Mouse (Mus musculus) kidney, postnatal 0 days (tissue): Measurements from ENCODE around the gene Nav3. TPM values are rescaled to one million over a fixed set of nuclear protein-coding genes. Genes with fewer than 3 reads are reported as not detected.

Source experiments
- ATAC-seq: fragments of 200-750 bp; cut with Nextera tagmentation; replicated peaks from 2 replicates; pipeline ENCODE4 v1.8.0; 2017; ENCODE audit warnings: low read depth, moderate number of reproducible peaks, moderate TSS enrichment, moderate library complexity; ENCODE audit not compliant: low FRiP score
- DNase-seq: peaks from one replicate; pipeline ENCODE4 v3.0.0-alpha.2; 2016; ENCODE audit warnings: low spot score
- H3K27ac ChIP-seq: fragments of 300-500 bp; sonication (generic); 2 replicates; pipeline ENCODE4 v1.5.1; 2014; ENCODE audit warnings: mild to moderate bottlenecking
- H3K27me3 ChIP-seq: fragments of 300-500 bp; sonication (generic); 2 replicates; pipeline ENCODE4 v1.6.1; 2014; ENCODE audit warnings: low read length, mixed read lengths; ENCODE audit not compliant: insufficient read depth
- H3K36me3 ChIP-seq: fragments of 300-500 bp; sonication (generic); 2 replicates; pipeline ENCODE4 v1.6.1; 2014; ENCODE audit warnings: low read length, mixed read lengths; ENCODE audit not compliant: insufficient read depth
- H3K4me1 ChIP-seq: fragments of 300-500 bp; sonication (generic); replicated peaks from 2 replicates; pipeline ENCODE4 v1.6.1; 2014; ENCODE audit warnings: antibody characterized with exemption, low read length, mixed read lengths; ENCODE audit not compliant: insufficient read depth
- H3K4me2 ChIP-seq: fragments of 300-500 bp; sonication (generic); 2 replicates; pipeline ENCODE4 v1.6.1; 2014; ENCODE audit warnings: mild to moderate bottlenecking, low read length, moderate library complexity, mixed read lengths
- H3K4me3 ChIP-seq: fragments of 300-500 bp; sonication (generic); replicated peaks from 2 replicates; pipeline ENCODE4 v1.5.1; 2014; ENCODE audit warnings: low read depth, low read length
- H3K9ac ChIP-seq: fragments of 300-500 bp; sonication (generic); 2 replicates; pipeline ENCODE4 v1.6.1; 2014; ENCODE audit warnings: low read depth, low read length
- H3K9me3 ChIP-seq: fragments of 300-500 bp; sonication (generic); replicated peaks from 2 replicates; pipeline ENCODE4 v1.6.1; 2016; ENCODE audit warnings: low read length, inconsistent platforms, mixed read lengths
- CTCF ChIP-seq: IDR thresholded peaks from 2 replicates; pipeline ENCODE4 v1.5.1; 2016; ENCODE audit warnings: antibody characterized with exemption, low read depth, mild to moderate bottlenecking, moderate library complexity
- WGBS: fragments of 180-500 bp; shearing (Covaris S2); extraction: QIAGEN DNeasy Blood & Tissue Kit; methylation state at CpG from one replicate; pipeline ENCODE4 v1.1.7; 2014; 5-methylcytosine and 5-hydroxymethylcytosine counted together
- polyA plus RNA-seq: library from polyadenylated mRNA; unstranded; fragments of >200 nt; fragmentation: Nextera tagmentation; extraction: Ambion mirVana; gene quantifications from 2 replicates; pipeline ENCODE4 v1.2.1, GENCODE M21; 2015

The Nav3 gene
- polyA plus RNA-seq, 1 experiment from 2014 or later: 6.0 TPM

DNA sequence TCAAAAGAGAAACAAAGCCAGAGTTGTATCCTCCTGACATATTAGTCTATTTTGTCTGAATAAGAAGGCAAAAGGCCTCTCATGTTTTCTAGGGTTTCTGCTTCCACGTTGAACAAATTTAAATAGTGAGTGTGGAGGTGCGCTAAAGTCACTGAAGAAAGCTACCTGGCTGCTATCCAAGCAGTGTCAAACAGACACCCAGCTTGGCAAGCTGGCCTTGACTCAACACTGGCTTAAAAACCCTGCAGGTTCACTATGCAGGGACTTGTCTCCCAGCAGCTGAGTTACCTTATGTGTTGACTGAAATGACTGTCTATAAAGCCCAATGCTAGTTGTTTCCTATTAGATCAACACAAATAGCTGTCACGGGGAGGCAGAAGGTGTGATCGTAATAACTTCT is 612.3 kb downstream of the Nav3 start:
- TF ChIP-seq CTCF: no peak
- no peak overlapping the region for H3K9ac ChIP-seq
- no peak overlapping the region for H3K4me3 ChIP-seq
- no peaks in the 10 kb centered on the region for H3K4me1 ChIP-seq
- no peaks in the 10 kb centered on the region for H3K36me3 ChIP-seq
- H3K27me3 ChIP-seq: no peaks in the 10 kb centered on the region
- H3K4me2 ChIP-seq: no peak overlapping the region
- DNase-seq (no peak), ATAC-seq (no peak)
- WGBS: 71% methylated on average over 4 of the region's 4 CpGs
- no peaks in the 10 kb centered on the region for H3K9me3 ChIP-seq
- H3K27ac ChIP-seq: no peak overlapping the region

GRCm38 (mm10) chr10:109832768-109833291 is 623.2 kb downstream of the Nav3 start:
- H3K9ac ChIP-seq: no peak overlapping the region
- 27% methylated on average over 18 of the region's 18 CpGs for WGBS
- H3K9me3 ChIP-seq: no peaks in the 10 kb centered on the region
- peak; percentile 12 for DNase-seq
- 0 out of 2 replicates have a peak, but pooled peaks have one; percentile 36 for ATAC-seq
- H3K4me3 ChIP-seq: no peak overlapping the region
- no peak overlapping the region for H3K27ac ChIP-seq
- no peak for TF ChIP-seq CTCF
- H3K4me2 ChIP-seq: peak overlapping the region; percentile 31; the same call in 1 of the 2 replicates
- H3K36me3 ChIP-seq: no peaks in the 10 kb centered on the region
- H3K27me3 ChIP-seq: no peaks in the 10 kb centered on the region
- H3K4me1 ChIP-seq: no peaks in the 10 kb centered on the region

GRCm38 (mm10) chr10:109806782-109807493 is 649.1 kb downstream of the Nav3 start:
- Histone ChIP-seq H3K9ac (no peak overlapping the region), H3K9me3 (no peaks in the 10 kb centered on the region), H3K4me3 (no peak overlapping the region), H3K27me3 (no peaks in the 10 kb centered on the region), H3K36me3 (no peaks in the 10 kb centered on the region), H3K27ac (no peak overlapping the region), H3K4me2 (no peak overlapping the region), H3K4me1 (no peaks in the 10 kb centered on the region)
- 34% methylated on average over 5 of the region's 5 CpGs for WGBS
- ATAC-seq (peak; percentile 86; the same call in 1 of the 2 replicates), DNase-seq (peak; percentile 82)
- 0 out of 2 replicates have a peak, but pooled peaks have one; percentile 24 for TF ChIP-seq CTCF

DNA sequence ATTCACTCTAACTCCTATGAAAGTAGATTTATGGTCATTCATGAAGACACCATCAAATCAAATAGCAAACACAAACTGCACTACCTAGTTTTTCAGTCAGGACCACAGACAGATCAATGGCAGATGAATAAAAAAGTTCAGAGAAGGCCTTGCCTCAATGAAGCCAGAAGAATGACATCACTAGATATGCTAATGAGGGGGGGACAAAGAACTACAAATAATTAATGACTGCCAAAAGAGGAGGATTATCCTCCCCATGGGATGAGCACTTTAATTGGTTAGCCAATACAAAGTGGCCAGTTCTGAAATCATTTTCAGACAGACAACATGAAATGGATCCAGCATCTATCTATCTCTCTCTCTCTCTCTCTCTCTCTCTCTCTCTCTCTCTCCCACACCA is 652.6 kb downstream of the Nav3 start:
- TF ChIP-seq CTCF: no peak
- H3K27me3 ChIP-seq: no peaks in the 10 kb centered on the region
- no peak for DNase-seq
- H3K4me3 ChIP-seq: no peak overlapping the region
- H3K9me3 ChIP-seq: no peaks in the 10 kb centered on the region
- no peak for ATAC-seq
- H3K4me2 ChIP-seq: no peak overlapping the region
- H3K9ac ChIP-seq: no peak overlapping the region
- no peaks in the 10 kb centered on the region for H3K4me1 ChIP-seq
- no peaks in the 10 kb centered on the region for H3K36me3 ChIP-seq
- no peak overlapping the region for H3K27ac ChIP-seq

DNA sequence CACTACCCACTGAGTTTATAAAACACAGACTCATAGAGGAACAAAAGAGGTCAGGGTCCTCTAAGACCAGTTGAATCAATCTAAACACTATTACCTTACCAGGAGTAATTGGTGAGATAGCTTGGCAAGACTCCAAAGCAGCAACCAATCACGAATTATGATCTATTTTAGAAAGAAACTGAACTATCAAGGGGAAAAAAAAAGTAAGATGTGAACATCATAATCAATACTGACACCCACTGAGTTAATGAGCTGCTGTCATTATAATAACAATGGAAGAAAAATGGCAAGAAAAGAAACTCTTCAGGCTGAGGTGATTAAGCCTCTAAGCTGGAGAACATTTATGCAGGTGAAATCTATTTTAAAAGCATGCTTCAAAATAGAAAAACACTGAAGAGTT is 653.8 kb downstream of the Nav3 start:
- ATAC-seq: no peak
- no peaks in the 10 kb centered on the region for H3K4me1 ChIP-seq
- 84% methylated on average over 1 of the region's 1 CpGs for WGBS
- no peak for DNase-seq
- H3K4me3 ChIP-seq: no peak overlapping the region
- TF ChIP-seq CTCF: no peak
- H3K27ac ChIP-seq: no peak overlapping the region
- no peak overlapping the region for H3K4me2 ChIP-seq
- no peaks in the 10 kb centered on the region for H3K9me3 ChIP-seq
- no peaks in the 10 kb centered on the region for H3K36me3 ChIP-seq
- no peaks in the 10 kb centered on the region for H3K27me3 ChIP-seq
- H3K9ac ChIP-seq: no peak overlapping the region

- Histone ChIP-seq H3K4me3 (no peak overlapping the region), H3K27ac (no peak overlapping the region), H3K27me3 (no peaks in the 10 kb centered on the region), H3K36me3 (no peaks in the 10 kb centered on the region), H3K4me2 (no peak overlapping the region), H3K9me3 (no peaks in the 10 kb centered on the region), H3K4me1 (no peaks in the 10 kb centered on the region), H3K9ac (no peak overlapping the region)
- DNase-seq (no peak), ATAC-seq (no peak)
- WGBS: 59% methylated on average over 6 of the region's 6 CpGs
- no peak for TF ChIP-seq CTCF
These were observed 656.8 kb downstream of the Nav3 start for GRCm38 (mm10) chr10:109799246-109799645.
